20 mouse cellular contexts compared by ENCODE assay signal in the genomic region with DNA sequence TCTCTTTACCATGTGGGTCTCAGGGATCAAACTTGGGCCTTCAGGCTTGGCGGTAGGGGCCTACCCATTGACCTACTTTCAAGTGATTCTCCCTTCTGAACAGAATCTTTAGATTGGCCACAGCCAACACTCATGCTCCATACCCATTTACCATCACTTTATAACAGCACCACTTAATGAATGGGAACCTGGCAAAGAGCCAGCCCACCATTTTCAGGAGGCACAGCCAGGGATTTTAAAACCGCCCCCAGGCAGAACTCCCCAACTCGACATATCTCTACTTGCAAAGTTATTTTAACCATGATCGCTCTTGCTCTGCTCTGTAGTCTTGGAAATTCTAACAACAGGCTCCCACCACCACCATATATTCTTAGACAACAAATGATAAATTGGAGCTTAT. TPM values are rescaled to one million over a fixed set of nuclear protein-coding genes. Genes with fewer than 3 reads are reported as not detected.
DNase-seq lines count a peak whose midpoint lies in the region; ATAC-seq lines count a peak whose summit lies in the region.
"Had no signal": no experiment of that assay in that cellular context is flagged by ENCODE, and none has a peak within 500 bp of the region (broad histone marks: within the 10 kb centered on the region; RNA-seq: fewer than 3 reads in every experiment).

No protein-coding gene starts in this region.

- no peak overlapping the region for H3K4me2 ChIP-seq in neural tube, embryonic 15.5 days
- no peak overlapping the region for H3K4me2 ChIP-seq in midbrain, embryonic 13.5 days (replicated peaks)
- H3K4me2 ChIP-seq: embryonic facial prominence, embryonic 12.5 days; forebrain, embryonic 12.5 days; heart, embryonic 12.5 days; hindbrain, embryonic 15.5 days had no signal

- no peaks in the 10 kb centered on the region for H3K27me3 ChIP-seq in neural tube, embryonic 15.5 days (replicated peaks)
- H3K27me3 ChIP-seq in midbrain, embryonic 13.5 days: no peaks in the 10 kb centered on the region
- H3K27me3 ChIP-seq: embryonic facial prominence, embryonic 12.5 days; forebrain, embryonic 12.5 days; heart, embryonic 12.5 days; hindbrain, embryonic 15.5 days had no signal

- H3K9me3 ChIP-seq in neural tube, embryonic 15.5 days (replicated peaks): no peaks in the 10 kb centered on the region
- no peaks in the 10 kb centered on the region for H3K9me3 ChIP-seq in midbrain, embryonic 13.5 days
- H3K9me3 ChIP-seq: embryonic facial prominence, embryonic 12.5 days; forebrain, embryonic 12.5 days; G1E; heart, embryonic 12.5 days; hindbrain, embryonic 10.5 days; hindbrain, embryonic 15.5 days had no signal

- H3K36me3 ChIP-seq in neural tube, embryonic 15.5 days: peaks cover 14% of the 10 kb centered on the region; the same call in 1 of the 2 replicates
- H3K36me3 ChIP-seq in midbrain, embryonic 13.5 days: peaks cover 8% of the 10 kb centered on the region; the same call in 1 of the 2 replicates
- H3K36me3 ChIP-seq: G1E; hindbrain, embryonic 15.5 days had no signal

- no peak overlapping the region for H3K9ac ChIP-seq in neural tube, embryonic 15.5 days (replicated peaks)
- no peak overlapping the region for H3K9ac ChIP-seq in midbrain, embryonic 13.5 days (replicated peaks)
- H3K9ac ChIP-seq: embryonic facial prominence, embryonic 12.5 days; forebrain, embryonic 12.5 days; heart, embryonic 12.5 days; hindbrain, embryonic 15.5 days had no signal

- no peak overlapping the region for H3K4me3 ChIP-seq in neural tube, embryonic 15.5 days (replicated peaks)
- no peak overlapping the region for H3K4me3 ChIP-seq in midbrain, embryonic 13.5 days (replicated peaks)
- H3K4me3 ChIP-seq: embryonic facial prominence, embryonic 12.5 days; forebrain, embryonic 12.5 days; heart, embryonic 12.5 days; hindbrain, embryonic 10.5 days; hindbrain, embryonic 15.5 days had no signal

- WGBS in neural tube, embryonic 15.5 days: 78% methylated on average over 4 of the region's 4 CpGs
- 90% methylated on average over 4 of the region's 4 CpGs for WGBS in midbrain, embryonic 13.5 days

- ATAC-seq in cerebellum, adult (ENCODE audit: insufficient number of reproducible peaks, low FRiP score, low TSS enrichment): no peak
- no peak for ATAC-seq in neural tube, embryonic 15.5 days (ENCODE audit: low FRiP score)
- ATAC-seq in midbrain, embryonic 13.5 days: no peak
- ATAC-seq: CD4-positive, CD25-positive, alpha-beta regulatory T cell, adult 4 months; forebrain, embryonic 16.5 days had no signal

- H3K27ac ChIP-seq in neural tube, embryonic 15.5 days (replicated peaks): 0 out of 2 replicates have a peak overlapping the region, but pooled peaks have one; percentile 41
- H3K27ac ChIP-seq in midbrain, embryonic 13.5 days: no peak overlapping the region
- H3K27ac ChIP-seq: embryonic facial prominence, embryonic 12.5 days; hindbrain, embryonic 10.5 days; hindbrain, embryonic 15.5 days had no signal

- H3K4me1 ChIP-seq in neural tube, embryonic 15.5 days: peaks cover 6% of the 10 kb centered on the region; the same call in 1 of the 2 replicates
- peaks cover 8% of the 10 kb centered on the region for H3K4me1 ChIP-seq in midbrain, embryonic 13.5 days (replicated peaks)
- H3K4me1 ChIP-seq: embryonic facial prominence, embryonic 12.5 days had no signal

- DNase-seq in cerebellum, adult 9-10 months: peak; percentile 38
- DNase-seq in neural tube, embryonic 10.5 days (ENCODE audit: extremely low spot score, low spot score): no peak
- peak; percentile 51 for DNase-seq in right cerebral cortex, postnatal 14 days
- no peak for DNase-seq in right cerebral cortex, postnatal 4 days
- DNase-seq: adrenal gland, postnatal 10 days; B cell, adult 2 months; cerebellum, adult 2 months; embryo, embryonic 11 days; gastrocnemius, postnatal 10 days had no signal

RNA-seq across cellular contexts. Expression of gene Zfp36l1, which starts 53.8 kb away (rescaled TPM):
- 33.6 and 54.3 TPM in 2 replicates for polyA plus RNA-seq in neural tube, embryonic 15.5 days (2015; fragmentation: Nextera tagmentation; extraction: Ambion mirVana)
- 51.7 and 60.1 TPM in 2 replicates for polyA plus RNA-seq in midbrain, embryonic 13.5 days (2015; fragmentation: Nextera tagmentation; extraction: Ambion mirVana)

Comparison
In these comparisons a context has a peak if more than half of its experiments do, and no peak if none do; other contexts are left out.
1. DNase-seq: peak in cerebellum, adult 9-10 months (single experiment) and right cerebral cortex, postnatal 14 days (single experiment); none in neural tube, embryonic 10.5 days (single experiment) and right cerebral cortex, postnatal 4 days (single experiment).